Mouse (Mus musculus) left cerebral cortex, adult 2 months (tissue): ENCODE results near the gene Zbtb43. TPM values are rescaled to one million over a fixed set of nuclear protein-coding genes. Genes with fewer than 3 reads are reported as not detected.

Source experiments
- DNase-seq, 2 experiments: peaks; one replicate each; pipeline ENCODE4 v3.0.0; 2021 to 2022; ENCODE audit warnings: low spot score in 2 of 2, mixed read lengths in 1 of 2; ENCODE audit errors: extremely low spot score in 1 of 2
- H3K27ac ChIP-seq: fragments of 200-600 bp; 2 replicates; pipeline ENCODE4 v1.8.1; 2022
- H3K4me3 ChIP-seq: fragments of 200-600 bp; 2 replicates; pipeline ENCODE4 v1.8.1; 2022
- CTCF ChIP-seq: fragments of 200-600 bp; IDR thresholded peaks from 2 replicates; pipeline ENCODE4 v1.8.1; 2022; ENCODE audit warnings: antibody characterized with exemption, mild to moderate bottlenecking, moderate library complexity
- intact Hi-C: fragments of 180-260 bp; cut with DNase I; formaldehyde crosslinking; loops from one replicate; pipeline ENCODE4 v1.15.1; 2025
- total RNA-seq, 2 experiments: library from RNA; stranded (reverse); gene quantifications; 2 replicates each; pipeline ENCODE4 v1.2.3; 2021

Gene Zbtb43
- total RNA-seq, 2 experiments from 2014 or later: 27.4 to 28.4 TPM

- TF ChIP-seq CTCF: no peak
- Histone ChIP-seq H3K27ac (no peak overlapping the region), H3K4me3 (no peak overlapping the region)
- peak; percentile 53 to 61 for DNase-seq
- intact Hi-C loops: no loop called here
Measured at GRCm38 (mm10) chr2:33475961-33476360, 7.6 kb upstream of the Zbtb43 start.

GRCm38 (mm10) chr2:33467546-33468465, 553 bp downstream of the Zbtb43 start:
- TF ChIP-seq CTCF: no peak
- DNase-seq: no peak
- Histone ChIP-seq H3K27ac (peak overlapping the region; percentile 94), H3K4me3 (peak overlapping the region; percentile 67)
- intact Hi-C loops: loop anchor here (5.0 kb wide), 1 partner anchor 96 kb away; the partner anchor contains the start of gene Ralgps1

- DNase-seq: no peak
- no peak for TF ChIP-seq CTCF
- Histone ChIP-seq H3K27ac (no peak overlapping the region), H3K4me3 (no peak overlapping the region)
- intact Hi-C loops: loop anchor here (5.0 kb wide), 1 partner anchor 94 kb away; the partner anchor contains the start of gene Ralgps1
Measured at GRCm38 (mm10) chr2:33465966-33466365, 2.4 kb downstream of the Zbtb43 start.

GRCm38 (mm10) chr2:33465215-33465614, 3.1 kb downstream of the Zbtb43 start:
- intact Hi-C loops: loop anchor here (5.0 kb wide), 1 partner anchor 93 kb away; the partner anchor contains the start of gene Ralgps1
- DNase-seq: no peak
- Histone ChIP-seq H3K27ac (0 out of 2 replicates have a peak overlapping the region, but pooled peaks have one; percentile 11), H3K4me3 (no peak overlapping the region)
- TF ChIP-seq CTCF: no peak

GRCm38 (mm10) chr2:33462066-33462465, 6.3 kb downstream of the Zbtb43 start:
- TF ChIP-seq CTCF: no peak
- DNase-seq: no peak
- intact Hi-C loops: no loop called here
- no peak overlapping the region for H3K27ac ChIP-seq
- H3K4me3 ChIP-seq: no peak overlapping the region

GRCm38 (mm10) chr2:33461066-33461465, 7.3 kb downstream of the Zbtb43 start:
- DNase-seq: no peak
- intact Hi-C loops: no loop called here
- H3K27ac ChIP-seq: no peak overlapping the region
- H3K4me3 ChIP-seq: no peak overlapping the region
- TF ChIP-seq CTCF: no peak

GRCm38 (mm10) chr2:33459660-33460059, 8.7 kb downstream of the Zbtb43 start:
- no peak for TF ChIP-seq CTCF
- H3K4me3 ChIP-seq: no peak overlapping the region
- intact Hi-C loops: no loop called here

GRCm38 (mm10) chr2:33456696-33457095, 11.7 kb downstream of the Zbtb43 start:
- intact Hi-C loops: loop anchor here (2.0 kb wide), 1 partner anchor 24 kb away; no protein-coding TSS in a partner anchor
- no peak for TF ChIP-seq CTCF

More at GRCm38 (mm10) chr2:33459660-33460059, 8.7 kb downstream of the Zbtb43 start:
- no peak for DNase-seq
- no peak overlapping the region for H3K27ac ChIP-seq

GRCm38 (mm10) chr2:33456242-33456641, 12.1 kb downstream of the Zbtb43 start:
- intact Hi-C loops: loop anchor here (2.0 kb wide), 1 partner anchor 23 kb away; no protein-coding TSS in a partner anchor
- no peak for DNase-seq
- Histone ChIP-seq H3K4me3 (no peak overlapping the region), H3K27ac (peak overlapping the region; percentile 71; the same call in 1 of the 2 replicates)
- TF ChIP-seq CTCF: no peak

More at GRCm38 (mm10) chr2:33456696-33457095, 11.7 kb downstream of the Zbtb43 start:
- no peak for DNase-seq
- Histone ChIP-seq H3K27ac (no peak overlapping the region), H3K4me3 (no peak overlapping the region)

GRCm38 (mm10) chr2:33455350-33455749, 13.0 kb downstream of the Zbtb43 start:
- H3K4me3 ChIP-seq: no peak overlapping the region
- H3K27ac ChIP-seq: peak overlapping the region; percentile 71
- no peak for DNase-seq
- intact Hi-C loops: no loop called here
- no peak for TF ChIP-seq CTCF

GRCm38 (mm10) chr2:33454816-33455215, 13.5 kb downstream of the Zbtb43 start:
- intact Hi-C loops: no loop called here
- no peak for TF ChIP-seq CTCF
- peak overlapping the region; percentile 71 for H3K27ac ChIP-seq
- no peak overlapping the region for H3K4me3 ChIP-seq
- no peak for DNase-seq

- TF ChIP-seq CTCF: no peak
- Histone ChIP-seq H3K27ac (peak overlapping the region; percentile 88), H3K4me3 (no peak overlapping the region)
- DNase-seq: no peak
- intact Hi-C loops: no loop called here
Measured at GRCm38 (mm10) chr2:33453476-33453875, 14.9 kb downstream of the Zbtb43 start.
